Mouse (Mus musculus) ES-Bruce4 (cell line): ENCODE results near the gene Parn.

ENCODE experiments used
- CTCF ChIP-seq: IDR thresholded peaks from one replicate; pipeline ENCODE4 v1.8.1; 2011; ENCODE audit warnings: low read depth, low read length
- EP300 ChIP-seq: IDR thresholded peaks from 2 replicates; pipeline ENCODE4 v1.6.1; 2011; ENCODE audit warnings: low read depth, low read length; ENCODE audit not compliant: insufficient read depth
- POLR2A ChIP-seq: IDR thresholded peaks from one replicate; pipeline ENCODE4 v1.8.1; 2011; ENCODE audit warnings: low read length; ENCODE audit not compliant: insufficient read depth

GRCm38 (mm10) chr16:13658886-13659285, 9.1 kb downstream of the Parn start:
- TF ChIP-seq CTCF (no peak), EP300 (no peak), POLR2A (no peak)
